Mouse (Mus musculus) stomach, postnatal 0 days (tissue): ENCODE results near the gene Rnf213.

Experiments
- CTCF ChIP-seq: IDR thresholded peaks from 2 replicates; pipeline ENCODE4 v1.5.1; 2016; ENCODE audit warnings: antibody characterized with exemption, low read depth, mild to moderate bottlenecking, moderate library complexity
- EP300 ChIP-seq: optimal IDR thresholded peaks from 2 replicates; pipeline ENCODE3; 2016; ENCODE audit warnings: antibody characterized with exemption

DNA sequence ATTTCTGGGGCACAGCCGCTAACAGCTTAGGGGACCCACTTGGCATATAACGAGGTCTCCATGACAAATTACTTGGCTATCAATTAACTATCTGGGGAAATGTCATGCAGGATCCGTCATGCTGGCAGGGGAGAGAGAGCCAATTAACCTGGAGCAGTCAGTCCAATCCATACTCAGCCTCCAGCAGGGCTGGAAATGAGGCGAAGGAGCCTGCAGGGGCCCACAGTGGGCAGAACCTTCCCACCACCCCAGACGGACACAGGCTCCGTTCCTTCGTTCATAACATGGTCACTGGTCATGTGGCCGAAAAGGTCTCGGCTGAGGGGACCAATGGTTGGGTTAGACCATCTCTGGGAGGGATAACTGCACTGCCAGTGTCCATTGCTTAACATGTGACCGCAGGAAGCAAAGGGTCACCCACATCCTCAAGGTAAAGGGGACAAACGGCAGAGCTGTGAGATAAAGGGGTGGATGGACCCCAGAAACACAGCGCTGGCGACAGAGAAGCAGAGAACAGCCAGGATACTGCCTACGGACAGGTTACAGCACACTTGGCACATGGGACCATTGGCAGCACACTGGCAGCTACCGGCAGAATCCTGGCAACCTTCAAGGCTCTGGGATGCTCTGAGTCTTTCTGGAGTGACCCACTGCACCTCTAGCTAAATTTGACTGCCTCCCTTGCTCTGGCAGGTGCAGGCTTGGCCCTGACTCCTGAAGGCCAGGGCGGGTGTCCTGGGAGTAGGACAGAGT lies 121.4 kb downstream of the Rnf213 start:
- no peak for TF ChIP-seq CTCF
- no peak for TF ChIP-seq EP300
